ENCODE assay signal across 27 mouse cellular contexts in genomic region chr6:102774580-102774979, GRCm38 (mm10).
"Had no signal": no experiment of that assay in that cellular context is flagged by ENCODE, and none has a peak within 500 bp of the region (broad histone marks: within the 10 kb centered on the region; RNA-seq: fewer than 3 reads in every experiment).

No protein-coding gene starts in this region.

- H3K4me1 ChIP-seq: embryonic facial prominence, embryonic 10.5 days; embryonic facial prominence, embryonic 12.5 days; embryonic facial prominence, embryonic 13.5 days; embryonic facial prominence, embryonic 15.5 days; forebrain, embryonic 10.5 days; forebrain, embryonic 12.5 days; forebrain, embryonic 13.5 days; forebrain, embryonic 15.5 days had no signal

- H3K9ac ChIP-seq: embryonic facial prominence, embryonic 12.5 days; embryonic facial prominence, embryonic 13.5 days; embryonic facial prominence, embryonic 15.5 days; forebrain, embryonic 12.5 days; forebrain, embryonic 13.5 days; forebrain, embryonic 15.5 days; forebrain, postnatal 0 days had no signal

- H3K9me3 ChIP-seq: embryonic facial prominence, embryonic 10.5 days; embryonic facial prominence, embryonic 12.5 days; embryonic facial prominence, embryonic 13.5 days; embryonic facial prominence, embryonic 15.5 days; forebrain, embryonic 10.5 days; forebrain, embryonic 12.5 days; forebrain, embryonic 13.5 days; forebrain, embryonic 15.5 days had no signal

- H3K4me3 ChIP-seq: embryonic facial prominence, embryonic 10.5 days; embryonic facial prominence, embryonic 12.5 days; embryonic facial prominence, embryonic 13.5 days; embryonic facial prominence, embryonic 15.5 days; erythroblast, embryonic 14.5 days; forebrain, embryonic 10.5 days; forebrain, embryonic 12.5 days; forebrain, embryonic 13.5 days; forebrain, embryonic 15.5 days; gastrocnemius, adult 2 months; heart, adult 2 months had no signal

- H3K36me3 ChIP-seq: embryonic facial prominence, embryonic 10.5 days; embryonic facial prominence, embryonic 12.5 days; embryonic facial prominence, embryonic 13.5 days; embryonic facial prominence, embryonic 15.5 days; forebrain, embryonic 10.5 days; forebrain, embryonic 12.5 days; forebrain, embryonic 15.5 days had no signal

- H3K27me3 ChIP-seq: embryonic facial prominence, embryonic 12.5 days; embryonic facial prominence, embryonic 13.5 days; embryonic facial prominence, embryonic 15.5 days; forebrain, embryonic 12.5 days; forebrain, embryonic 13.5 days; forebrain, embryonic 15.5 days had no signal

- H3K27ac ChIP-seq: embryonic facial prominence, embryonic 10.5 days; embryonic facial prominence, embryonic 12.5 days; embryonic facial prominence, embryonic 13.5 days; embryonic facial prominence, embryonic 15.5 days; forebrain, embryonic 10.5 days; forebrain, embryonic 12.5 days; forebrain, embryonic 13.5 days; forebrain, embryonic 15.5 days; gastrocnemius, adult 2 months; heart, adult 2 months had no signal

- H3K4me2 ChIP-seq: embryonic facial prominence, embryonic 12.5 days; embryonic facial prominence, embryonic 13.5 days; embryonic facial prominence, embryonic 15.5 days; forebrain, embryonic 12.5 days; forebrain, embryonic 13.5 days; forebrain, embryonic 15.5 days had no signal

- ATAC-seq: forebrain, embryonic 13.5 days; forebrain, embryonic 14.5 days; forebrain, embryonic 15.5 days; forebrain, embryonic 16.5 days; forebrain, postnatal 0 days had no signal

- DNase-seq: cerebellum, adult 9-10 months; cerebellum, adult 9-11 months; cerebellum, postnatal 10 days; cerebellum, postnatal 14 days; cerebellum, postnatal 25 days; cerebellum, postnatal 36 days; embryo, embryonic 11 days; forebrain, postnatal 0 days; gastrocnemius, adult 2 months; gastrocnemius, postnatal 10 days; gastrocnemius, postnatal 14 days; gastrocnemius, postnatal 25 days; gastrocnemius, postnatal 36 days; heart, adult 11 months; heart, adult 18-20 months; heart, adult 2 months had no signal
